Mouse (Mus musculus): ENCODE data around the gene Ifitm1.
"Not testable (repeated sequence)": the region's sequence is repeated elsewhere in the genome, so short reads cannot be mapped to it uniquely, and the experiment has no call there.

Gene Ifitm1

GRCm38 (mm10) chr7:140974940-140975339 is 7.9 kb downstream of the Ifitm1 start:
- no peak for DNase-seq (ENCODE audit: extremely low spot score, low read depth, low spot score)

- no peak for DNase-seq (ENCODE audit: extremely low spot score, low read depth, low spot score)
Observed at GRCm38 (mm10) chr7:140975465-140975864, 8.4 kb downstream of the Ifitm1 start.

GRCm38 (mm10) chr7:140976720-140977119 is 9.7 kb downstream of the Ifitm1 start:
- DNase-seq (ENCODE audit: extremely low spot score, low read depth, low spot score), result not testable (repeated sequence)

- no peak for DNase-seq (ENCODE audit: extremely low spot score, low read depth, low spot score)
Observed at GRCm38 (mm10) chr7:140981704-140982103, 14.7 kb downstream of the Ifitm1 start.

- DNase-seq (ENCODE audit: extremely low spot score, low read depth, low spot score), result no peak
Observed at GRCm38 (mm10) chr7:140982971-140983370, 15.9 kb downstream of the Ifitm1 start.

GRCm38 (mm10) chr7:140987182-140988138 is 20.4 kb downstream of the Ifitm1 start:
- no peak for DNase-seq (ENCODE audit: extremely low spot score, low read depth, low spot score)

- DNase-seq (ENCODE audit: extremely low spot score, low read depth, low spot score), result no peak
Observed at GRCm38 (mm10) chr7:140989022-140989421, 22.0 kb downstream of the Ifitm1 start.

GRCm38 (mm10) chr7:140990185-140990584 is 23.2 kb downstream of the Ifitm1 start:
- DNase-seq (ENCODE audit: extremely low spot score, low read depth, low spot score), result no peak

GRCm38 (mm10) chr7:140990622-140991021 is 23.6 kb downstream of the Ifitm1 start:
- no peak for DNase-seq (ENCODE audit: extremely low spot score, low read depth, low spot score)

- no peak for DNase-seq (ENCODE audit: extremely low spot score, low read depth, low spot score)
Observed at GRCm38 (mm10) chr7:140991117-140991689, 24.2 kb downstream of the Ifitm1 start.

GRCm38 (mm10) chr7:140997817-140998216 is 30.8 kb downstream of the Ifitm1 start:
- DNase-seq (ENCODE audit: extremely low spot score, low read depth, low spot score), result no peak

GRCm38 (mm10) chr7:140998853-140999700 is 32.1 kb downstream of the Ifitm1 start:
- no peak for DNase-seq (ENCODE audit: extremely low spot score, low read depth, low spot score)

GRCm38 (mm10) chr7:141000881-141001708 is 34.1 kb downstream of the Ifitm1 start:
- DNase-seq (ENCODE audit: extremely low spot score, low read depth, low spot score), result no peak

GRCm38 (mm10) chr7:141003248-141004010 is 36.4 kb downstream of the Ifitm1 start:
- no peak for DNase-seq (ENCODE audit: extremely low spot score, low read depth, low spot score)

GRCm38 (mm10) chr7:141006446-141006845 is 39.4 kb downstream of the Ifitm1 start:
- DNase-seq (ENCODE audit: extremely low spot score, low read depth, low spot score), result no peak

GRCm38 (mm10) chr7:141006914-141007313 is 39.9 kb downstream of the Ifitm1 start:
- no peak for DNase-seq (ENCODE audit: extremely low spot score, low read depth, low spot score)

- no peak for DNase-seq (ENCODE audit: extremely low spot score, low read depth, low spot score)
Observed at GRCm38 (mm10) chr7:141008312-141008761, 41.3 kb downstream of the Ifitm1 start.

GRCm38 (mm10) chr7:141008938-141009660 is 42.1 kb downstream of the Ifitm1 start:
- DNase-seq (ENCODE audit: extremely low spot score, low read depth, low spot score), result no peak

GRCm38 (mm10) chr7:141009665-141010064 is 42.6 kb downstream of the Ifitm1 start:
- no peak for DNase-seq (ENCODE audit: extremely low spot score, low read depth, low spot score)
